Mouse (Mus musculus): ENCODE data around the gene Glis3. TPM values are rescaled to one million over a fixed set of nuclear protein-coding genes. Genes with fewer than 3 reads are reported as not detected.

Glis3 gene
- total RNA-seq, 2 experiments from 2014 or later: 2.1 to 2.8 TPM

DNA sequence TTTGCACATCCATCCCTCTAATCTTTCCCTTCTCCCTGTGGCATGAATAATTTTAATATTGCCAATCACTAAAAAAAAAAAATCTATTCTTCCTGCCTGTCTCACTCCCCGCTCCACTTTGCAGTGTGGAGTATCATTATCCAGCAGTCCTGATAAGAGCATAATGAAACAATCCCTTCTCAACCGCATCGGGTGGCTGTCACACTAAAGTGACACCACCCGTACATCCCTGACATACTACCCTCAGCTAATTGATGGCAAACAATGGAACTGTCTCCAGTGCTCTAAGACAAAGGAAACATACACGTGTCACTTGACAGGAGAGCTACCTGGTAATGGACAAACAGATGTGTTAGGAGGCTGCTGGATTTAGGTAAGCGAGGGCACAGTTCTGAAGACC is 373.8 kb downstream of the Glis3 start:
- DNase-seq: no peak

GRCm38 (mm10) chr19:28305510-28305909 is 374.4 kb downstream of the Glis3 start:
- no peak for DNase-seq

DNA sequence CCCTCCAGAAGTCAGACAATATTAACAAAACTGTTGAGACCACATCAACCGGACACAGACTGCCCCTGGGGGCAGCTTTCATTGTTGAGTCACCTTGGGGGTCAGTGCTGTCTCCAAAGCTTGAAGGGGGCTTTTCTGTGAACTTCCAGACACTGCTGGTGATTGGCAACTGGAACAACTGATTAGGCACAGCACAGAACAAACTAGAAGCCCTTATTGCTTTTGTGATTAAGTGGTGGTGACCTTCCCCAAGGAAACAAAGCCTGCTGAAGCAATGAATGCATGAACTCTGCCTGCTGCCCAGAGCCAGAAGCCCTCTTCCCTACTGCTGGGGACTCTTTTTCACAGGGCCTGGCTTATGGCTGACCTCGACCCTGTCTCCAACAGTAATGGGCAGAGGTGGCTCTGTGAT is 377.0 kb downstream of the Glis3 start:
- no peak for DNase-seq

GRCm38 (mm10) chr19:28300226-28300625 is 379.7 kb downstream of the Glis3 start:
- DNase-seq: no peak

- no peak for DNase-seq
Observed at GRCm38 (mm10) chr19:28299211-28299775, 380.6 kb downstream of the Glis3 start.

GRCm38 (mm10) chr19:28298669-28299068 is 381.2 kb downstream of the Glis3 start:
- no peak for DNase-seq

DNA sequence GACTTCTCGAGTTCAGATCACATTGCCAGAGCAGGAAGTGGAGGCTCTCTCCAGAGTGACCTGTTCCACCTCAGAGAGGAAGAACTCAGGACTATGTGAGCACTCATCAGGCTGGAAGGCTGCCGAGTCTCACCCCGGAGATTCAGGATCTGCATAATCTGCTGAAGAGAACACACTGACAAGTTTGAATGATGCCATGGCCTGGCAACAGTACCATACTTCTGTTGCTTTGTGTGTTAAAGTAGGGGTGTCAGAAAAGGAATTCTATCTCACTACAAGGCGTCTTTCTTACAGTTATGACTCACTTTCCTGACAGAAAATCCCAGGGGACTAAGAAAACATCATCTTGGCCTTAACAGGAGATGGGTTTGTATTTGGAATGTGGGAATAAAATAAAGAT is 388.3 kb downstream of the Glis3 start:
- no peak for DNase-seq

DNA sequence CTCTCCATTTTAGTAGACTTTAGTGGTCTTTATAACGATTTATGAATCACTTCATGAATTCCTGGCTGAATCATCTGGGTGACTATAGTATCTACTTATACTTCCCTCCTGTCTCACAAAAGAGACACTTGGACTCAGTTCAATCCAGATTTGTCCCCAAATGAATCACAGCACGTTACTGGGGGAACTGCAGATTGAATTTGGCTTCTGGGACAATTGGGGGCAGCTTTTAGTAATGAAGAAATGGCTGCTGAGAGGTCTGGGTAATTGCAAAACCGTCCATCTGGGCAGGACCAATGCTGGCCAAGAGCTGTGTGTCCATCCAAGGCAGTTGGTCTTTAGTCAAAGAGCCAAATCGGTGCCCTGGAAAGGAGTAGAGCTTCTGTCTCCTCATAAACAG is 390.4 kb downstream of the Glis3 start:
- no peak for DNase-seq

DNA sequence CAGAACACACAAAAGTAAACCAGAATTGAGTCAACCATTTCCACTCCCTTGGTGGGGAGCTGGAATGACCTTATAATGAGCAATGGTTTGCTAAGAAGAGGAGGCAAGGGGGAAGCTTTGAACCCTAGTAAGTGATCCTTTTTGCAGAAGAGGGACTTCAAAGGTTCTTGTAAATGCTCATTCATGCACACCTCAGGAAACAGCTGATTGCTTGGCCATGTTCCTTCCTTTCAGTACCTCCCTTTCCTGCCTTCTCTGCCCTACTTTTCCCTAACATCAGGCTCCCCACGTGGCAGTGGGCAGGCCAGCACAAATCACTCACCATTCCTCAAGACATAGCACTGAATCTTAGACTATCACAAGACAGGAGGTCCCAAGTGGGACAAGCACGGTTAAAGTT is 392.4 kb downstream of the Glis3 start:
- no peak for DNase-seq

GRCm38 (mm10) chr19:28284098-28284569 is 395.7 kb downstream of the Glis3 start:
- no peak for DNase-seq

- DNase-seq: peak; percentile 12
Observed at GRCm38 (mm10) chr19:28283241-28284097, 396.4 kb downstream of the Glis3 start.

DNA sequence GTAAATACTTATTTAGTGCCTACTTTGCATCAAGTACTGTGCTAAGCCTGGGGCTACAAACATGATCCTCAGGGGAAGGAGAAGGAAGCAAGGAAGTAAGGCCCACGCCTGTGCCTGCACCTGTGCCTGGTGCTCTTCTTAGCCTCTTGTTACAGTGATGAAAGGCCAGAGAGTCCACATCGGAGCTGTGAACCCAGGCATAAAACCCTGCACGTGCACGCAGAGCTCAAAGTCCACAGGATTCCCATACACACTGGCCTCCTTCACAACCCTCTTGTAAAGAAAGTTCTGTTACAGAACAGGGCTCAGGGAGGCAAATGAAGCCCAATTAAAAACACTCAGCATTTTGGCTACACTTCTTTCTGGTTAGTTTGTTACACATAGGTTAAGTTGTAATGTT is 398.5 kb downstream of the Glis3 start:
- no peak for DNase-seq

- DNase-seq: no peak
Observed at GRCm38 (mm10) chr19:28277104-28277503, 402.8 kb downstream of the Glis3 start.

GRCm38 (mm10) chr19:28274501-28274900 is 405.4 kb downstream of the Glis3 start:
- DNase-seq: no peak

- no peak for DNase-seq
Observed at GRCm38 (mm10) chr19:28273946-28274345, 405.9 kb downstream of the Glis3 start.

DNA sequence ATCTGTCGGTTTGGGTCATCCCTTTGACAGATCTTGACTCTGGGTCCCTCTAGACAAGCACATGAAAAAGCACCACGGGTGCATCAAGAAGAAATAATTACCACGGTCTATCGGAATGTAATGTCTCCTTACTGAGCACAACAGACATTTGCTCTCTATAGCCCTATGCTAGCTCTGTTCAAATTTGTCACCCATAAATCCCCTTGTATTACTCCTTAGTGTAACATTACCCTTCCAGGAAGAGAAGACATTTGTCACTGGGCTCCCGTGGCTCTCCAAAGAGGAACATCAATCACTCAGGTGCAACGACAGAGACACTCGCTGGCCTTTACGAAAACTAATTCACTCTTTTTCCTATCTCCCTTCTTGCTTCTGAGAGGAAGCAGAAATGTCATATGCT is 413.0 kb downstream of the Glis3 start:
- DNase-seq: no peak

DNA sequence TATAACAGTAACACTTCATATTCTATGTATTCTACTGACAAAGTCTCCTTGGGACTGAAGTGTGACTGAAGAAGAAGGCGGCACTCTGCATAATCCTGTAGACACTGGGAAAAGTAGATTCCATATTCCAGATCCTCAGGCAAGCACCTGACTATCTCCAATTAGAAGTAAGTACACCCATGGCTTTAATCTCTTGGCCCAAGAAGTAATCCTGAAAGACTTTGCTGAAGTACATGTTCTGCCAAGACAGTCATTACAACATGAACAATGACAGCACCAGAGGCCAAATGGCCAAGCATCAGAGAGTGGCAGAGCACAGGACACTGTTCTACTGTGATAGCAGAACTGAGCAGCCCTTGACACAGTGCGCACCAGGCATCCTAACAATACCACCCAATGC is 414.1 kb downstream of the Glis3 start:
- no peak for DNase-seq

DNA sequence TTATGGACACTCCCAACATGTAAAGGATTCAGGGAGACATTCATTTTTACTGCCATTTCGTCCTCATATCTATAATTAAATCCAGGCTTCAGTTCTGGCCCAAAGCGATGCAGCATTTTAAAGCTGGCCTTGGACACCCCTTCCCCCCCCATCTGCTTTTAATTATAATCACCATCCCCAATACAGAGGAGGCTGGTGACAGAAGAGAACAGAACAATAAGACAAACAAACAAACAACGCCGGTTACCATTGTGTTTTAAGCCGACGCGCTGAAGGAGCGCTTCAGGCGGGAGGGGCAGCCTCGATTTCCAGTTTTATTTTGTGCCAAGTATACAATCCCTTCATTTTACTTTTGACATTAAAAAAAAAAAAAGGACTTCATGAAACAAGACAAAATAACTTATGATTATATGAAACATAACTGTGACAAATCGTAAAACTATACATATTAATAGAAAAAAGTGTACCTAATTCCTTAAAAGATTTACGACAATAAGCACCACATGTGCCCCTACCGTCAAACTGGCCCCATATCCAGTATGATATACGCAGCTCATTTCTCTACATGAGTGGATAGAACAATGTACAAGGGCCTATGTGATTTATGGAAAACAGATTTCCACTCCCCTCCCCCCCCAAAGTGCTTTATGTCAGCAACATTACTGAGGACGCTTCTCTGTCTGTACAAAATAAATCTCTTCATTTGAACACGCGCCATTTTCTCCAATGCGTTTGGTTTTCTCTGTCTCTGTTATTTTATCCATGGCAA is 420.8 kb downstream of the Glis3 start:
- DNase-seq: no peak

DNA sequence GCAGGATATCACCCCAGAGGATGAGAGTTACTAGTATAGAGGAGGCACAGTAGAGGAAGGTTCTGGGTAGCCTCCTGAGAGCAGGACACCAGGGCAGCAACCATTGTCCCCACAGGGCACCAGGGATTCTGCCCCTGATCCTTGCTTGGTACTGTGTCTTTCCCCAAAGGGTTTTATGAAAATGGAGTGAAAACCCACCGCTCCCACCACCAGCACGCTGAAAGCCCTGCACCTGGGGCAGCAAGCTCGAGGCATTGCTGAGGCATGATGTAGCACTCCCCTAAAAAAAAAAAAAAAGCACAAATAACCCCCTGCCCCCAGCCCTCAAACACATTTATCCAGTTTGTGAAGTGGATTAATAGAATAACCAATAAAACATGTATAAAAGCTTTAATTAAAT is 421.4 kb downstream of the Glis3 start:
- no peak for DNase-seq

- no peak for DNase-seq
Observed at GRCm38 (mm10) chr19:28247345-28247744, 432.5 kb downstream of the Glis3 start.

- no peak for DNase-seq
Observed at GRCm38 (mm10) chr19:28246186-28246585, 433.7 kb downstream of the Glis3 start.

GRCm38 (mm10) chr19:28238073-28238472 is 441.8 kb downstream of the Glis3 start:
- no peak for DNase-seq

- DNase-seq: no peak
Observed at GRCm38 (mm10) chr19:28237621-28238020, 442.3 kb downstream of the Glis3 start.

Measured in gastrocnemius, postnatal 10 days (tissue).